Mouse (Mus musculus) embryonic facial prominence, embryonic 12.5 days (tissue): ENCODE data around the gene Snx10. TPM values are rescaled to one million over a fixed set of nuclear protein-coding genes. Genes with fewer than 3 reads are reported as not detected.

Experiments
- ATAC-seq: fragments of 200-750 bp; cut with Nextera tagmentation; 2 replicates; pipeline ENCODE4 v1.8.0; 2017; ENCODE audit not compliant: insufficient number of reproducible peaks, insufficient read depth, low FRiP score, low TSS enrichment
- H3K27ac ChIP-seq: fragments of 300-500 bp; sonication (generic); 2 replicates; pipeline ENCODE4 v1.5.1; 2016; ENCODE audit warnings: mild to moderate bottlenecking
- H3K27me3 ChIP-seq: fragments of 300-500 bp; sonication (generic); 2 replicates; pipeline ENCODE4 v1.6.1; 2016; ENCODE audit warnings: mild to moderate bottlenecking, moderate library complexity
- H3K36me3 ChIP-seq: fragments of 300-500 bp; sonication (generic); 2 replicates; pipeline ENCODE4 v1.6.1; 2016; ENCODE audit warnings: mild to moderate bottlenecking
- H3K4me1 ChIP-seq: fragments of 300-500 bp; sonication (generic); 2 replicates; pipeline ENCODE4 v1.6.1; 2016
- H3K4me2 ChIP-seq: fragments of 300-500 bp; sonication (generic); replicated peaks from 2 replicates; pipeline ENCODE4 v1.6.1; 2016; ENCODE audit warnings: mild to moderate bottlenecking, moderate library complexity
- H3K4me3 ChIP-seq: fragments of 300-500 bp; sonication (generic); 2 replicates; pipeline ENCODE4 v1.5.1; 2016; ENCODE audit warnings: mild to moderate bottlenecking
- H3K9ac ChIP-seq: fragments of 300-500 bp; sonication (generic); 2 replicates; pipeline ENCODE4 v1.6.1; 2016; ENCODE audit warnings: mild to moderate bottlenecking, moderate library complexity
- H3K9me3 ChIP-seq: fragments of 300-500 bp; sonication (generic); 2 replicates; pipeline ENCODE4 v1.6.1; 2016; ENCODE audit warnings: mild to moderate bottlenecking, moderate library complexity
- WGBS: fragments of 180-500 bp; shearing (Covaris S2); methylation state at CpG from one replicate; pipeline ENCODE4 v1.1.7; 2016; 5-methylcytosine and 5-hydroxymethylcytosine counted together
- polyA plus RNA-seq: library from polyadenylated mRNA; unstranded; fragments of >200 nt; fragmentation: Nextera tagmentation; extraction: Ambion mirVana; gene quantifications from 2 replicates; pipeline ENCODE4 v1.2.1, GENCODE M21; 2016

Gene Snx10
- polyA plus RNA-seq, 1 experiment from 2014 or later: 17.2 TPM

DNA sequence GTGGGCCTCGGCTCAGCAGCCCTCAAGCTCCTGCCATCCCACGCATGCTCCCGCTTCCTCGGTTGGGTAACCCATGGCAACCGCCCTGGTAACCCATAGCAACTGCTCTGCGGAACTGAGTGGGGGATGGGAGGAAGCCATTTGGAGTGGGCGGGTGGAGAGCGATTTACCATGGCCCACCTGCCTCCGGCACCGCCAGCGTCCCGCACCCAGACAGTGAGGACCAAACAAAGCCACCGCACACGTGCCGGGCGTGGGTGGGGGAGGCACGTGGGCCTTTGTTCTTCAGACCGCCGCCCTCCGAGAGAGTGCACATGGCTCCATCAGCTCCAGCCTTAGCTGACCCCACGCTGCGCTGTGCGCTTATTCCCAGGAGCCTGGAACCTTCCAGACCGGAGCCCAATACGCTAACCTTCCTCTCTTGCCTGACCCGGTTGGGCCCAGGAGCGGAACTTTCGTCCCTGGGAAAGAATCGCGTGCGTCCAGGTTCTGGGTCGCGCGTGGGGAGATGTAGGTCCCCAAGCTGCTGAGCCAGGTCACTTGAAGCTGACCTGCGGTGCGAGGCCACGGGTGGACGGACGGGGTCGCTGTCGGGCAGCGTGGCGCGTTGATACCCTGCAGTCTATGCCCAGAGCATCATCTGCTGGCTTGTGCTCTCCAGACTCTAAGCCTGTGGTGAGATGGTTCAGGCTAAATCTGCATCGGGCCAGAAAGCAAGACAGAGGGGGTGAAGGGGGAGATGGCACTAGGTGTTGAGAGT, 68.8 kb downstream of the Snx10 start:
- peak overlapping the region; percentile 88 for H3K4me2 ChIP-seq
- H3K36me3 ChIP-seq: no peaks in the 10 kb centered on the region
- H3K4me1 ChIP-seq: peaks cover 4% of the 10 kb centered on the region; the same call in 1 of the 2 replicates
- ATAC-seq: peak; percentile 90
- H3K4me3 ChIP-seq: peak overlapping the region; percentile 55
- H3K27ac ChIP-seq: peak overlapping the region; percentile 86
- H3K9me3 ChIP-seq: no peaks in the 10 kb centered on the region
- no peaks in the 10 kb centered on the region for H3K27me3 ChIP-seq
- WGBS: under 1% methylated on average over 45 of the region's 45 CpGs
- H3K9ac ChIP-seq: peak overlapping the region; percentile 61

DNA sequence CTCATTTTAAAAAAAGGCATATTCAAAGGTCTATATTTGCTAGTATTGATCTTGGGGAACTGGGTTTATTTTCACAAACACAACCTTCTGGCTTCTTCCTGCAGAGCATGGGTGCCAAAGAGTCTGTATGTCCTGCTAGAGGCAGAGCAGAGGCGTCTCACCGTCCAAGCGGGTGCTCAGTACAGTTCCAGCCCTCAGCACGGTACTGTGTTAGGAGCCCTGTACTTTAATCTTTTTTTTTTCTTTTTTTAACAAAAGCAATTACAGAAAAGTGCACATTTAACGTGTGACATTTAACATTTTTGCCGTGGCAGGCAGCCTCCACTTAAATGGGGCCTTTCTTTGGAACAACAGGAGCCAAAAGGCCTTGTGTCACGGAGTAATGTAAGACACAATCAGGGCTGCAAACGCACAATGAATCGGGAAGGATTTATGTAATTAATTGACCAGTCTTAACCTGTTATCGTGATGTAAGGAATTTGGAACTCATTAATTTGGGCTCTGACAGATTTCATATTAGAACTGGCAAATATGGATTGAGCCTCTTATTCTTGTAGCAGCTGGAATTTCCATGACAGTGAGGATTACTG, 69.8 kb downstream of the Snx10 start:
- peaks cover 4% of the 10 kb centered on the region; the same call in 1 of the 2 replicates for H3K4me1 ChIP-seq
- 61% methylated on average over 10 of the region's 10 CpGs for WGBS

DNA sequence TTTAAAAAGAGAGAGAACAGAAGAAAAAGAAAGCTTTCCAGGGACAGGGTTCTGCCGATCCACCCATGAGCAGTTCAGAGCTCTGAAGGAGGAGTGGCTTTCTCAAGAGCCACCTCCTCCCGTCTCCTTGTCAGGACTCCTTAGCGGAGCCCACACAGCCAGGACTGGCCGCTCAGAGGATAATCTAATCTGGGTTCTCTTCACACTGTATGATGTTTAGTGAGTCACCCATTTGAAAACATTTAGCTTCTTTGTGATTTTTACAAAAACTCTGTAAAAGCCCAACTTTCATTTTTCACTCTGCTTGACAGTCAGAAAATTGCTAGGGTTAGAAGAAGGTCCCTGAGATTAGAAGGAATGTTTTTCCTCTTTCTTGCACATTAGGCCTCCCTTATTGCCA, 70.8 kb downstream of the Snx10 start:
- no peak overlapping the region for H3K4me2 ChIP-seq
- ATAC-seq: no peak
- H3K9me3 ChIP-seq: no peaks in the 10 kb centered on the region
- no peak overlapping the region for H3K27ac ChIP-seq
- H3K4me1 ChIP-seq: peaks cover 4% of the 10 kb centered on the region; the same call in 1 of the 2 replicates
- no peaks in the 10 kb centered on the region for H3K36me3 ChIP-seq
- no peaks in the 10 kb centered on the region for H3K27me3 ChIP-seq
- WGBS: 55% methylated on average over 4 of the region's 4 CpGs
- H3K9ac ChIP-seq: no peak overlapping the region
- H3K4me3 ChIP-seq: no peak overlapping the region

More for the DNA sequence above, 69.8 kb downstream of the Snx10 start:
- Histone ChIP-seq H3K9ac (no peak overlapping the region), H3K27ac (no peak overlapping the region), H3K4me2 (no peak overlapping the region; the same call in 1 of the 2 replicates), H3K36me3 (no peaks in the 10 kb centered on the region), H3K4me3 (no peak overlapping the region), H3K27me3 (no peaks in the 10 kb centered on the region), H3K9me3 (no peaks in the 10 kb centered on the region)
- ATAC-seq: no peak

- WGBS: 78% methylated on average over 7 of the region's 7 CpGs
- no peaks in the 10 kb centered on the region for H3K9me3 ChIP-seq
- no peak overlapping the region for H3K27ac ChIP-seq
- no peak for ATAC-seq
- H3K4me3 ChIP-seq: no peak overlapping the region
- H3K9ac ChIP-seq: no peak overlapping the region
- H3K4me2 ChIP-seq: no peak overlapping the region
- no peaks in the 10 kb centered on the region for H3K36me3 ChIP-seq
- no peaks in the 10 kb centered on the region for H3K27me3 ChIP-seq
- no peaks in the 10 kb centered on the region; the same call in 1 of the 2 replicates for H3K4me1 ChIP-seq
These were observed 74.4 kb downstream of the Snx10 start for GRCm38 (mm10) chr6:51598058-51598457.

DNA sequence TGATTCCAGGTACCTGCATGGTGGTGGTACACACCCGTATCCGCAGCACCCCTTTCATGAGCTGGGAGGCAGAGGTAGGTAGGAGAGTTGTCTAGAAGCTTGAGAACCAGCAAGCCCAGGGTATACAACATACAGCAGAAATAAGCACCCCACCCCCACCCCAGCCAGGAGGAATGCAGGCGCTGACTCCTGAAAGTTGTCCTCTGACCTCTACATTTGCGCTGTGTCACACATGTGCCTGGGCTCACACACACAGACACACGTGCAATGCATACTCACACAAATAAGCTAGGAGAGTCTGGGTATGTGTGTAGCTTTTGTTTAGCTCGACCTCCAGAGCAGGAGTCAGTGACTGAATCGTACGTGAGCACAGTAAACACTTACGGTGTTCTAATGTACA, 76.7 kb downstream of the Snx10 start:
- Histone ChIP-seq H3K9ac (no peak overlapping the region), H3K4me2 (no peak overlapping the region), H3K27ac (no peak overlapping the region), H3K9me3 (no peaks in the 10 kb centered on the region), H3K4me3 (no peak overlapping the region), H3K27me3 (no peaks in the 10 kb centered on the region), H3K4me1 (no peaks in the 10 kb centered on the region), H3K36me3 (no peaks in the 10 kb centered on the region)
- ATAC-seq: no peak
- 71% methylated on average over 9 of the region's 9 CpGs for WGBS

- Histone ChIP-seq H3K4me3 (no peak overlapping the region), H3K9me3 (no peaks in the 10 kb centered on the region), H3K36me3 (no peaks in the 10 kb centered on the region), H3K4me1 (no peaks in the 10 kb centered on the region), H3K9ac (no peak overlapping the region), H3K4me2 (no peak overlapping the region), H3K27me3 (no peaks in the 10 kb centered on the region), H3K27ac (no peak overlapping the region)
- no peak for ATAC-seq
- WGBS: 74% methylated on average over 1 of the region's 1 CpGs
These were observed 78.6 kb downstream of the Snx10 start for GRCm38 (mm10) chr6:51602341-51602740.

DNA sequence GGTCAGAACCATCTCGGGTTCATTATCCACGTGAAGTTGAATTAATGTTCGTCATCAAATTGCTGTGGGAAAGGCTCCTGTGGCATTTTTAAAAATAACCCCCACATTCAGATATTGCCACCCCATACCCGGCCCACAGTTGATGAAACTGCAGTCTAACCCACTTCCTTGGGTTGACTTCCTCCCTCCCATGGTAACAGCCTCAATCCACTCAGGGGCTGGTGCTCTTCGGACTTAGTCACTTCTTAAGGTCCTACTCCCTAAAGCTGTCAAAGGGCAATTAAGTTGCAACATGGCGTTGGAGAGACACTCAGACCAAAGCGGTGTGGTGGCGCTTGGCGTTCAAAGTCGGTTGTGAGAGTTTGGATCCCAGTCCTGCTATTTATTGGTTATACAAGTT, 80.0 kb downstream of the Snx10 start:
- 87% methylated on average over 10 of the region's 10 CpGs for WGBS

GRCm38 (mm10) chr6:51606245-51606644, 82.5 kb downstream of the Snx10 start:
- 86% methylated on average over 4 of the region's 4 CpGs for WGBS
- Histone ChIP-seq H3K36me3 (no peaks in the 10 kb centered on the region), H3K4me3 (no peak overlapping the region), H3K27me3 (no peaks in the 10 kb centered on the region), H3K27ac (no peak overlapping the region), H3K9ac (no peak overlapping the region), H3K4me1 (no peaks in the 10 kb centered on the region), H3K4me2 (no peak overlapping the region), H3K9me3 (no peaks in the 10 kb centered on the region)
- ATAC-seq: no peak

More for the DNA sequence above, 80.0 kb downstream of the Snx10 start:
- no peak overlapping the region for H3K4me2 ChIP-seq
- H3K4me3 ChIP-seq: no peak overlapping the region
- no peak for ATAC-seq
- no peaks in the 10 kb centered on the region for H3K4me1 ChIP-seq
- H3K27ac ChIP-seq: no peak overlapping the region
- H3K36me3 ChIP-seq: no peaks in the 10 kb centered on the region
- H3K9me3 ChIP-seq: no peaks in the 10 kb centered on the region
- no peak overlapping the region for H3K9ac ChIP-seq
- no peaks in the 10 kb centered on the region for H3K27me3 ChIP-seq

DNA sequence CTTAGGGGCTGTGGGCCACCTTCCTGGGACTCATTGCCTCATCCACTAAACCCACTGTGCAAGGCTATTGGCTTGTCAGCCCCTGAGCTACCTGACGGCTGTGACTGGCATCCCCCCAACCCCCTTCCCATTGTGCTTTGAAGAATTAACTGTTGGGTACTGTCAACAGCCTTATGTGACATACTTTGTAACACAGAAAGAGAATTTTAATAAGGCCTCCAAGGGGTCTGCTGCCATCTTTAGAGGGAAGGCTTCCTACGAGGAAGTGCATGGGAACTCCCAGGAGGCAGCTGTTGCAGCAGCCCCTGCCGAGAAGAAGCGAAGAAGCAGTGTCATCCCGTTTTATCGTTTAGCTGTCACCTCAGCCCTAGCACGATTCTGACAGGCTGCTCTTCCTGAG, 83.1 kb downstream of the Snx10 start:
- whole genome bisulfite sequencing: 34% methylated on average over 7 of the region's 7 CpGs
- H3K4me1 ChIP-seq: no peaks in the 10 kb centered on the region
- H3K36me3 ChIP-seq: no peaks in the 10 kb centered on the region
- H3K9me3 ChIP-seq: no peaks in the 10 kb centered on the region
- no peak overlapping the region for H3K9ac ChIP-seq
- no peak for ATAC-seq
- H3K4me2 ChIP-seq: no peak overlapping the region
- no peak overlapping the region for H3K4me3 ChIP-seq
- peaks cover 4% of the 10 kb centered on the region; the same call in 1 of the 2 replicates for H3K27me3 ChIP-seq
- no peak overlapping the region for H3K27ac ChIP-seq

DNA sequence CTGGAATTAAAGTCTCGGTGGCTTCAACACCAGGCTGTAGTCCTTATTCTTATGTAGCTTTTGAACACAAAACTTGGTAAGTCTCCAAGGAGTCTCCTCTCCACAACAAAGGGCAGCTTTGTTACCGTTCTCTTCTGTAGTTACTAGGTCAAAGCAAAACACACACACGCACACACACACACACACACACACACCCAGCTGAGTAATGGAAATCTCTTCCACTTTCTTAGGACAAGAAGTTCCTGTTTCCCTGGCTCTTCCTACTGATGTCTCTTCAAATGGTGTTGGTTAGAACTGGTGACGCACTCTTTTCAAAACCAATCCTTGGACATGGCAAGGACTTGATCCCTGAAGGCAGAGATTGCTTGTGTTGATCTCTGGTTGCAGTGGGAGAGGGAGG, 87.9 kb downstream of the Snx10 start:
- H3K4me1 ChIP-seq: 0 out of 2 replicates have a peak, but pooled peaks cover 3% of the 10 kb centered on the region
- H3K27me3 ChIP-seq: peaks cover 14% of the 10 kb centered on the region
- no peaks in the 10 kb centered on the region for H3K9me3 ChIP-seq
- H3K4me3 ChIP-seq: no peak overlapping the region
- no peak for ATAC-seq
- H3K9ac ChIP-seq: no peak overlapping the region
- no peaks in the 10 kb centered on the region for H3K36me3 ChIP-seq
- no peak overlapping the region for H3K27ac ChIP-seq
- WGBS: 78% methylated on average over 4 of the region's 4 CpGs
- H3K4me2 ChIP-seq: no peak overlapping the region

GRCm38 (mm10) chr6:51612371-51613051, 88.8 kb downstream of the Snx10 start:
- Histone ChIP-seq H3K36me3 (no peaks in the 10 kb centered on the region), H3K9ac (peak overlapping the region; percentile 55), H3K4me1 (0 out of 2 replicates have a peak, but pooled peaks cover 3% of the 10 kb centered on the region), H3K9me3 (no peaks in the 10 kb centered on the region), H3K27me3 (peaks cover 14% of the 10 kb centered on the region), H3K4me2 (peak overlapping the region; percentile 86), H3K27ac (no peak overlapping the region), H3K4me3 (peak overlapping the region; percentile 54)
- ATAC-seq: peak; percentile 75
- WGBS: under 1% methylated on average over 54 of the region's 54 CpGs
